Mouse (Mus musculus): ENCODE data around the gene Vps18. TPM values are rescaled to one million over a fixed set of nuclear protein-coding genes. Genes with fewer than 3 reads are reported as not detected.

Vps18 gene
- total RNA-seq, 1 experiment from 2014 or later, result 21.1 TPM

GRCm38 (mm10) chr2:119344537-119345138 lies 56.1 kb downstream of the Vps18 start:
- DNase-seq, result no peak

Other genes starting within 250 kb of the Vps18 start
- 3.8 TPM in 2 replicates for gene Knl1, start 241.6 kb upstream of the Vps18 start, total RNA-seq (2021)
- gene Rad51, start 175.9 kb upstream of the Vps18 start, total RNA-seq (2021), result 5.0 and 8.6 TPM in 2 replicates
- gene Rmdn3, start 131.7 kb upstream of the Vps18 start, total RNA-seq (2021), result 53.1 and 54.4 TPM in 2 replicates
- 11.0 and 14.9 TPM in 2 replicates for gene Gchfr, start 121.0 kb upstream of the Vps18 start, total RNA-seq (2021)
- gene Gm14137, start 114.2 kb upstream of the Vps18 start, total RNA-seq (2021), result 0.30 TPM in 1 of 2 replicates, not detected in the other
- gene Zfyve19, start 80.1 kb upstream of the Vps18 start, total RNA-seq (2021), result 42.3 and 45.0 TPM in 2 replicates
- 18.0 and 18.4 TPM in 2 replicates for gene Dnajc17, start 79.9 kb upstream of the Vps18 start, total RNA-seq (2021)
- gene Ppp1r14d, start 58.8 kb upstream of the Vps18 start, total RNA-seq (2021), result not detected in 2 replicates
- 4.0 and 4.6 TPM in 2 replicates for gene Spint1, start 51.4 kb upstream of the Vps18 start, total RNA-seq (2021)
- 0.49 TPM in 1 of 2 replicates, not detected in the other for gene Rhov, start 17.5 kb upstream of the Vps18 start, total RNA-seq (2021)
- gene Dll4, start 37.0 kb downstream of the Vps18 start, total RNA-seq (2021), result 8.0 and 12.9 TPM in 2 replicates
- 5.0 and 10.2 TPM in 2 replicates for gene Chac1, start 62.5 kb downstream of the Vps18 start, total RNA-seq (2021)
- 21.0 and 25.3 TPM in 2 replicates for gene Ino80, start 188.9 kb downstream of the Vps18 start, total RNA-seq (2021)